Mouse (Mus musculus): ENCODE results near the gene Tecpr2.

The Tecpr2 gene

GRCm38 (mm10) chr12:111000956-111001355 lies 111.9 kb downstream of the Tecpr2 start:
- no peak for DNase-seq (ENCODE audit: extremely low spot score, low read depth, low spot score)

- DNase-seq (ENCODE audit: extremely low spot score, low read depth, low spot score), result no peak
These were observed 115.1 kb downstream of the Tecpr2 start for GRCm38 (mm10) chr12:111004142-111004541.

GRCm38 (mm10) chr12:111005803-111006202 lies 116.7 kb downstream of the Tecpr2 start:
- no peak for DNase-seq (ENCODE audit: extremely low spot score, low read depth, low spot score)

- no peak for DNase-seq (ENCODE audit: extremely low spot score, low read depth, low spot score)
These were observed 117.3 kb downstream of the Tecpr2 start for GRCm38 (mm10) chr12:111006339-111006738.

- no peak for DNase-seq (ENCODE audit: extremely low spot score, low read depth, low spot score)
These were observed 118.4 kb downstream of the Tecpr2 start for GRCm38 (mm10) chr12:111007134-111008103.

GRCm38 (mm10) chr12:111008500-111009490 lies 119.7 kb downstream of the Tecpr2 start:
- no peak for DNase-seq (ENCODE audit: extremely low spot score, low read depth, low spot score)

- no peak for DNase-seq (ENCODE audit: extremely low spot score, low read depth, low spot score)
These were observed 120.7 kb downstream of the Tecpr2 start for GRCm38 (mm10) chr12:111009615-111010257.

- no peak for DNase-seq (ENCODE audit: extremely low spot score, low read depth, low spot score)
These were observed 127.7 kb downstream of the Tecpr2 start for GRCm38 (mm10) chr12:111016807-111017206.

- DNase-seq (ENCODE audit: extremely low spot score, low read depth, low spot score), result no peak
These were observed 129.0 kb downstream of the Tecpr2 start for GRCm38 (mm10) chr12:111018068-111018467.

- no peak for DNase-seq (ENCODE audit: extremely low spot score, low read depth, low spot score)
These were observed 130.0 kb downstream of the Tecpr2 start for GRCm38 (mm10) chr12:111019086-111019485.

GRCm38 (mm10) chr12:111021138-111021537 lies 132.1 kb downstream of the Tecpr2 start:
- DNase-seq (ENCODE audit: extremely low spot score, low read depth, low spot score), result no peak

GRCm38 (mm10) chr12:111021577-111021976 lies 132.5 kb downstream of the Tecpr2 start:
- no peak for DNase-seq (ENCODE audit: extremely low spot score, low read depth, low spot score)
